Mouse (Mus musculus) liver, postnatal 0 days (tissue): ENCODE data around the gene Asrgl1.

Experiments
- CTCF ChIP-seq: sonication (generic); IDR thresholded peaks from 2 replicates; pipeline ENCODE4 v1.5.1; 2016; ENCODE audit warnings: antibody characterized with exemption, low read depth
- EP300 ChIP-seq: IDR thresholded peaks from 2 replicates; pipeline ENCODE4 v1.6.1; 2016; ENCODE audit warnings: antibody characterized with exemption, low read depth, mild to moderate bottlenecking

DNA sequence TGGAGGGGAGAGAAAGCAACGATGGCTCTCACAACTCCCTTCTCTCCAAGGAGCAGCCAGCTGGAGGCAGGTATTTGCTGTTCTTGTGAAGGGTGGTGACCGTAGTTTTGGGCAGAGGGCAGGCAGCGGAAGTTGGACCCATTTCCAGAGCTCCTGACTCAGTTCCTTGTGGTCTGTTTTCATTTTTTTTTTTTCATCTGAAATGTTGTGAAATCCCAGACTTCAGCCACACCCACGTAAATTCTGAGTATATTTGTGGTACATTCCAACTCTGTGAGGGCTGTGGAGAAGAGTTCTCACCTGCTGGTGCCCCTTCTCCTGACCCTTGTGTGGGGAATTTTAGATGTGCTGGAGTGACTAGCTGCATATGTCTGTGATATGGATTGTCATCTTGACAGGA lies 75.3 kb downstream of the Asrgl1 start:
- TF ChIP-seq CTCF, result no peak
- no peak for TF ChIP-seq EP300
